Mouse (Mus musculus) forebrain, embryonic 12.5 days (tissue): ENCODE results near the gene Wnt9a. TPM values are rescaled to one million over a fixed set of nuclear protein-coding genes. Genes with fewer than 3 reads are reported as not detected.

Source experiments
- ATAC-seq: fragments of 200-750 bp; cut with Nextera tagmentation; 2 replicates; pipeline ENCODE4 v1.8.0; 2017; ENCODE audit warnings: moderate TSS enrichment; ENCODE audit not compliant: low FRiP score
- H3K27ac ChIP-seq: fragments of 300-500 bp; sonication (generic); 2 replicates; pipeline ENCODE4 v1.5.1; 2016; ENCODE audit warnings: mild to moderate bottlenecking
- H3K27me3 ChIP-seq: fragments of 300-500 bp; sonication (generic); 2 replicates; pipeline ENCODE4 v1.6.1; 2016; ENCODE audit warnings: mild to moderate bottlenecking
- H3K36me3 ChIP-seq: fragments of 300-500 bp; sonication (generic); replicated peaks from 2 replicates; pipeline ENCODE4 v1.6.1; 2016; ENCODE audit warnings: mild to moderate bottlenecking
- H3K4me1 ChIP-seq: fragments of 300-500 bp; sonication (generic); 2 replicates; pipeline ENCODE4 v1.6.1; 2016
- H3K4me2 ChIP-seq: fragments of 300-500 bp; sonication (generic); 2 replicates; pipeline ENCODE4 v1.6.1; 2016; ENCODE audit warnings: mild to moderate bottlenecking, moderate library complexity
- H3K4me3 ChIP-seq: fragments of 300-500 bp; sonication (generic); replicated peaks from 2 replicates; pipeline ENCODE4 v1.5.1; 2016; ENCODE audit warnings: mild to moderate bottlenecking
- H3K9ac ChIP-seq: fragments of 300-500 bp; sonication (generic); 2 replicates; pipeline ENCODE4 v1.6.1; 2016; ENCODE audit warnings: mild to moderate bottlenecking
- H3K9me3 ChIP-seq: fragments of 300-500 bp; sonication (generic); 2 replicates; pipeline ENCODE4 v1.6.1; 2016
- WGBS: fragments of 180-500 bp; shearing (Covaris S2); methylation state at CpG from one replicate; pipeline ENCODE4 v1.1.7; 2016; 5-methylcytosine and 5-hydroxymethylcytosine counted together
- polyA plus RNA-seq: library from polyadenylated mRNA; unstranded; fragments of >200 nt; fragmentation: Nextera tagmentation; extraction: Ambion mirVana; gene quantifications from 2 replicates; pipeline ENCODE4 v1.2.1, GENCODE M21; 2016

Gene Wnt9a
- polyA plus RNA-seq, 1 experiment from 2014 or later: 5.3 TPM

GRCm38 (mm10) chr11:59327625-59328024 is 20.9 kb downstream of the Wnt9a start:
- WGBS: 89% methylated on average over 18 of the region's 18 CpGs
- Histone ChIP-seq H3K9ac (no peak overlapping the region), H3K36me3 (no peaks in the 10 kb centered on the region), H3K4me3 (no peak overlapping the region), H3K27me3 (peaks cover 26% of the 10 kb centered on the region), H3K4me2 (no peak overlapping the region), H3K27ac (no peak overlapping the region), H3K9me3 (no peaks in the 10 kb centered on the region), H3K4me1 (peaks cover 22% of the 10 kb centered on the region)
- no peak for ATAC-seq

GRCm38 (mm10) chr11:59329616-59330015 is 22.9 kb downstream of the Wnt9a start:
- Histone ChIP-seq H3K4me2 (no peak overlapping the region), H3K9ac (peak overlapping the region; percentile 21; the same call in 1 of the 2 replicates), H3K27ac (peak overlapping the region; percentile 70), H3K9me3 (no peaks in the 10 kb centered on the region), H3K4me1 (peaks cover 29% of the 10 kb centered on the region), H3K27me3 (peaks cover 34% of the 10 kb centered on the region), H3K4me3 (no peak overlapping the region), H3K36me3 (no peaks in the 10 kb centered on the region)
- 4% methylated on average over 6 of the region's 6 CpGs for WGBS
- peak; percentile 70 for ATAC-seq

- 36% methylated on average over 5 of the region's 5 CpGs for WGBS
- Histone ChIP-seq H3K4me1 (peaks cover 29% of the 10 kb centered on the region), H3K27me3 (peaks cover 36% of the 10 kb centered on the region), H3K9ac (no peak overlapping the region), H3K9me3 (no peaks in the 10 kb centered on the region), H3K36me3 (no peaks in the 10 kb centered on the region), H3K27ac (0 out of 2 replicates have a peak overlapping the region, but pooled peaks have one; percentile 33), H3K4me3 (no peak overlapping the region), H3K4me2 (no peak overlapping the region)
- ATAC-seq: peak; percentile 49; the same call in 1 of the 2 replicates
Measured at GRCm38 (mm10) chr11:59330560-59330959, 23.8 kb downstream of the Wnt9a start.

- peaks cover 31% of the 10 kb centered on the region for H3K4me1 ChIP-seq
- no peak overlapping the region for H3K9ac ChIP-seq
- no peak overlapping the region for H3K27ac ChIP-seq
- peaks cover 36% of the 10 kb centered on the region for H3K27me3 ChIP-seq
- H3K4me2 ChIP-seq: no peak overlapping the region
- H3K9me3 ChIP-seq: no peaks in the 10 kb centered on the region
- WGBS: 80% methylated on average over 16 of the region's 16 CpGs
- no peak for ATAC-seq
- H3K4me3 ChIP-seq: no peak overlapping the region
- no peaks in the 10 kb centered on the region for H3K36me3 ChIP-seq
Measured at GRCm38 (mm10) chr11:59331167-59331869, 24.6 kb downstream of the Wnt9a start.

GRCm38 (mm10) chr11:59332938-59333337 is 26.2 kb downstream of the Wnt9a start:
- no peak for ATAC-seq
- no peak overlapping the region for H3K27ac ChIP-seq
- no peak overlapping the region for H3K4me3 ChIP-seq
- no peaks in the 10 kb centered on the region for H3K9me3 ChIP-seq
- H3K9ac ChIP-seq: no peak overlapping the region
- H3K36me3 ChIP-seq: no peaks in the 10 kb centered on the region
- peaks cover 36% of the 10 kb centered on the region for H3K27me3 ChIP-seq
- WGBS: 35% methylated on average over 9 of the region's 9 CpGs
- peaks cover 38% of the 10 kb centered on the region for H3K4me1 ChIP-seq
- no peak overlapping the region for H3K4me2 ChIP-seq

- H3K36me3 ChIP-seq: no peaks in the 10 kb centered on the region
- no peak overlapping the region for H3K9ac ChIP-seq
- no peak for ATAC-seq
- H3K27me3 ChIP-seq: peaks cover 30% of the 10 kb centered on the region
- peaks cover 23% of the 10 kb centered on the region for H3K4me1 ChIP-seq
- H3K9me3 ChIP-seq: no peaks in the 10 kb centered on the region
- H3K4me2 ChIP-seq: no peak overlapping the region
- WGBS: 84% methylated on average over 4 of the region's 4 CpGs
- no peak overlapping the region for H3K27ac ChIP-seq
- H3K4me3 ChIP-seq: no peak overlapping the region
Measured at GRCm38 (mm10) chr11:59335150-59335549, 28.4 kb downstream of the Wnt9a start.

GRCm38 (mm10) chr11:59335942-59336341 is 29.2 kb downstream of the Wnt9a start:
- Histone ChIP-seq H3K4me1 (peaks cover 19% of the 10 kb centered on the region), H3K4me2 (no peak overlapping the region), H3K4me3 (no peak overlapping the region), H3K27me3 (peaks cover 30% of the 10 kb centered on the region), H3K27ac (no peak overlapping the region), H3K9me3 (no peaks in the 10 kb centered on the region), H3K36me3 (no peaks in the 10 kb centered on the region), H3K9ac (no peak overlapping the region)
- WGBS: 61% methylated on average over 2 of the region's 2 CpGs
- no peak for ATAC-seq

GRCm38 (mm10) chr11:59336381-59336780 is 29.7 kb downstream of the Wnt9a start:
- H3K9ac ChIP-seq: no peak overlapping the region
- H3K9me3 ChIP-seq: no peaks in the 10 kb centered on the region
- H3K4me3 ChIP-seq: no peak overlapping the region
- ATAC-seq: no peak
- peaks cover 19% of the 10 kb centered on the region for H3K4me1 ChIP-seq
- H3K27me3 ChIP-seq: peaks cover 27% of the 10 kb centered on the region
- no peaks in the 10 kb centered on the region for H3K36me3 ChIP-seq
- 14% methylated on average over 1 of the region's 1 CpGs for WGBS
- no peak overlapping the region for H3K4me2 ChIP-seq
- no peak overlapping the region for H3K27ac ChIP-seq

- ATAC-seq: no peak
Measured at GRCm38 (mm10) chr11:59337955-59338735, 31.4 kb downstream of the Wnt9a start.

GRCm38 (mm10) chr11:59338736-59339120 is 32.0 kb downstream of the Wnt9a start:
- Histone ChIP-seq H3K4me1 (peaks cover 12% of the 10 kb centered on the region), H3K4me3 (no peak overlapping the region), H3K4me2 (no peak overlapping the region), H3K27me3 (peaks cover 11% of the 10 kb centered on the region), H3K36me3 (no peaks in the 10 kb centered on the region), H3K9me3 (no peaks in the 10 kb centered on the region), H3K27ac (no peak overlapping the region), H3K9ac (no peak overlapping the region)
- no peak for ATAC-seq
- WGBS: 91% methylated on average over 2 of the region's 2 CpGs

More at GRCm38 (mm10) chr11:59337955-59338735, 31.4 kb downstream of the Wnt9a start:
- H3K9me3 ChIP-seq: no peaks in the 10 kb centered on the region
- peaks cover 18% of the 10 kb centered on the region for H3K4me1 ChIP-seq
- no peak overlapping the region for H3K9ac ChIP-seq
- no peak overlapping the region for H3K4me2 ChIP-seq
- no peaks in the 10 kb centered on the region for H3K36me3 ChIP-seq
- peaks cover 14% of the 10 kb centered on the region for H3K27me3 ChIP-seq
- 72% methylated on average over 13 of the region's 13 CpGs for WGBS
- H3K27ac ChIP-seq: no peak overlapping the region
- H3K4me3 ChIP-seq: no peak overlapping the region

GRCm38 (mm10) chr11:59342956-59343355 is 36.2 kb downstream of the Wnt9a start:
- Histone ChIP-seq H3K9ac (no peak overlapping the region), H3K4me3 (no peak overlapping the region), H3K27me3 (no peaks in the 10 kb centered on the region), H3K4me2 (no peak overlapping the region), H3K27ac (no peak overlapping the region), H3K4me1 (0 out of 2 replicates have a peak, but pooled peaks cover 2% of the 10 kb centered on the region), H3K36me3 (no peaks in the 10 kb centered on the region), H3K9me3 (no peaks in the 10 kb centered on the region)
- ATAC-seq: no peak
- 81% methylated on average over 5 of the region's 5 CpGs for WGBS

- no peaks in the 10 kb centered on the region for H3K4me1 ChIP-seq
- 84% methylated on average over 11 of the region's 11 CpGs for WGBS
- H3K9me3 ChIP-seq: no peaks in the 10 kb centered on the region
- H3K4me2 ChIP-seq: no peak overlapping the region
- no peak for ATAC-seq
- no peak overlapping the region for H3K4me3 ChIP-seq
- H3K9ac ChIP-seq: no peak overlapping the region
- no peaks in the 10 kb centered on the region for H3K27me3 ChIP-seq
- no peaks in the 10 kb centered on the region for H3K36me3 ChIP-seq
- no peak overlapping the region for H3K27ac ChIP-seq
Measured at GRCm38 (mm10) chr11:59346166-59346910, 39.6 kb downstream of the Wnt9a start.
